Mouse (Mus musculus) heart, adult 2 months (tissue): ENCODE measurements around the gene Syngap1.

Experiments used
- CTCF ChIP-seq: fragments of 200-600 bp; IDR thresholded peaks from 2 replicates; pipeline ENCODE4 v1.8.1; 2022; ENCODE audit warnings: antibody characterized with exemption, mild to moderate bottlenecking, moderate library complexity
- EP300 ChIP-seq: fragments of 200-500 bp; IDR thresholded peaks from 2 replicates; pipeline ENCODE4 v1.6.1; 2011; ENCODE audit warnings: low read depth, low read length, control low read depth; ENCODE audit not compliant: insufficient read depth
- POLR2A ChIP-seq: fragments of 200-500 bp; IDR thresholded peaks from 2 replicates; pipeline ENCODE4 v1.6.1; 2011; ENCODE audit warnings: mild to moderate bottlenecking, low read depth, low read length, control low read depth; ENCODE audit not compliant: insufficient read depth

DNA sequence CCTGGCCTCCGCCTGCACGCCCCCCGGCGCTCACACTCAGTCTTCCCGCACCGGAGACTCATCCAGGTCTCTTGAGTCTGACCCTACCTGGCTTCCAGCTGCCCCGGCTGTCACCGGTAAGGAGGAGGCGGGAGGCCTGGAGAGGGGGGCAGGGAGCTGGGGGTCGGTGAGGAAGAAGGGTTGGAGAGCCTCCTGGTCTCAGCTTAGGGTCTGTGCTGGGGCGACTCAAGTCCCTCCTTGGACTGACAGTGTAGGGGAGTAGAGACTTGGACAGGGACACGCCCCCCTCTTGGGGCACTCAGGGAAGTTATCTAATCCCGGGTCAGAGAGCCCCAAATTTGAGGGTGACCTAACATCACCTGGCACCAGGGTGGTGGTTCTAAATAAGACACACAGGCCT lies 7.6 kb upstream of the Syngap1 start:
- TF ChIP-seq CTCF (no peak), POLR2A (no peak), EP300 (no peak)
